Mouse (Mus musculus): ENCODE data around the gene Fcna.

Gene Fcna

GRCm38 (mm10) chr2:25576965-25577891 lies 50.6 kb downstream of the Fcna start:
- no peak for DNase-seq

DNA sequence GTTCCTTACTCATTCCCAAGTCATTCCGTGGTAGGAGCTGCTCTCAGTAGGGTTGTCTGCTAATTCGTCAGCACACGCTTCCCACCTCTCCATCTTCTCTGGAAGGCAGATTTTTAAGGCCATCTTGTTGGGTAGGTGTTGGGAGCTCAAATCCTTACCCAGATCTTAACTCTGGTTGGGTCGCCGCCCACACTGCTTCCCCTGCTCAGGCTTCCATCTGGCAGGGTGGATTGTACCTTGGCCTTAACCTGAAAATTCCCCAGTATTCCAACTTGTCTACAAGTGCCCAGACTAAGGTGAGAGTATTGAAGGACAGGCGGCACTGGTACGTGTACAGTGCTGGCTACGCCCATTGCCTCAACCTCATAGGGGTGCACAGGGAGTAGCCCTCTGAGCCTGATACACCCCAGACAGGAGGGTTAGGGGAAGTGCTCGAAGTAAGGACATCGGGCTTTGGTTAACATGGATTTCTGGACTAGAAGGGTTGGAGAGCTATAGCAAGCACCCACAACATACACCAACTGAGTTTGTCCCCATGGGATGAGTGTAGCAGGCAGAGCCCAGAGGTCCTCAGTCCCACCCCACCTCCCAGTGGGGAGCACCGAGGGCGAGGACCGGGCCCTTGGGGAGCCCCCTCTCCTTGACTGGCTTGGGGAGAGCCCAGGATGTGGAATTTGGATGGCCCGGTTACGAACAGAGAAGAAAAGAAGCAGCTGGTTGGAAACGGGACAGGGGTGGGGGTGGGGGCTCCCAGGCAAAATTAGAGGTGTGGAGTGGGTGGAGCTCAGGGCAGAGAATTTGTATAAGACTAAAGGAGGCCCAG lies 51.6 kb downstream of the Fcna start:
- DNase-seq: no peak

DNA sequence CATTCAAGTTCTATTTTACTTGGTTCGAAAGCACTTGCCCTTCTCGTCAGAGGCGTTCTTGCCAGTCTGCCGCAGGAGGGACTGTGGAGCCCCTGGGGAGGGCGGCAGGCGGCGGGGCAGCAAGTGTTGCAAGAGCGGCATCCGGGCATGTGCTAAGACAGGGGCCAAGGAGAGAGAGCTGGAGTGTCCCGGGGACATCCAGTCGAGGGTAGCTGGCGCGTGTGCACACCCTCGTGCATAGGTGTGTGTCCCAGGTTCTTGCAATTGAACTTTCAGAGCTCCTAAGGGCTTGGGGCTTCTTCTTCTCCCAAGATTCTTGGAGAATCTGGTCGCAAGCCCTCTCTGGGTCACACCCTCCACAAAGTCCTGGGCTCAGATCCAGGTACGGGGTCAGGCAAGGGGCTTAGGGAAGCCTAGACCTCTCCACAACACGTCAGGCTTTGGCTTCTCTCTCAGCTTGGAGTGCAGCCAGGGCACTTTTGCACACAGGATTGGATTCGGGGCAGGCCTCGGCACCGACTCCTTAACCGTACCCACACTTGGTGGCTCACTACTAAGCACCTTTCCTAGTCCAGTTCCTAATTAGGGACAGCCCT lies 52.3 kb downstream of the Fcna start:
- peak; percentile 43 for DNase-seq

All from kidney, postnatal 14 days (tissue).